Comparison of ENCODE assay signal across 25 mouse cellular contexts in genomic region chr6:97392912-97393311, GRCm38 (mm10).
"Had no signal": no experiment of that assay in that cellular context is flagged by ENCODE, and none has a peak within 500 bp of the region (broad histone marks: within the 10 kb centered on the region; RNA-seq: fewer than 3 reads in every experiment).

No protein-coding gene starts in this region.

- H3K4me3 ChIP-seq: gastrocnemius, adult 2 months; heart, embryonic 10.5 days; heart, embryonic 12.5 days; hindbrain, embryonic 10.5 days; hindbrain, embryonic 12.5 days; intestine, embryonic 15.5 days; left cerebral cortex, adult 2 months; limb, embryonic 13.5 days; limb, embryonic 15.5 days; liver, embryonic 12.5 days had no signal

- DNase-seq: gastrocnemius, adult 2 months; gastrocnemius, postnatal 10 days; gastrocnemius, postnatal 25 days; heart, postnatal 10 days; heart, postnatal 4 days; kidney, adult 18-20 months; kidney, adult 8-10 months; kidney, postnatal 10 days; kidney, postnatal 25 days; kidney, postnatal 4 days; left cerebral cortex, postnatal 4 days had no signal

- H3K27ac ChIP-seq: gastrocnemius, adult 2 months; heart, embryonic 10.5 days; hindbrain, embryonic 10.5 days; hindbrain, embryonic 12.5 days; hindbrain, embryonic 14.5 days; intestine, embryonic 15.5 days; left cerebral cortex, adult 2 months; limb, embryonic 13.5 days; limb, embryonic 15.5 days; liver, embryonic 12.5 days; liver, embryonic 14.5 days had no signal

- H3K36me3 ChIP-seq: heart, embryonic 10.5 days; heart, embryonic 12.5 days; hindbrain, embryonic 10.5 days; hindbrain, embryonic 12.5 days; intestine, embryonic 15.5 days; limb, embryonic 13.5 days; limb, embryonic 15.5 days; liver, embryonic 12.5 days had no signal

- ATAC-seq: hindbrain, embryonic 16.5 days; inflammation-experienced regulatory T-cells, adult 6 months; intestine, embryonic 15.5 days; intestine, postnatal 0 days; liver, embryonic 12.5 days had no signal

- H3K27me3 ChIP-seq: hindbrain, embryonic 12.5 days; intestine, embryonic 15.5 days; limb, embryonic 13.5 days; limb, embryonic 15.5 days; liver, embryonic 12.5 days had no signal

- H3K9me3 ChIP-seq: heart, embryonic 10.5 days; heart, embryonic 12.5 days; hindbrain, embryonic 10.5 days; hindbrain, embryonic 12.5 days; intestine, embryonic 15.5 days; limb, embryonic 13.5 days; limb, embryonic 15.5 days; liver, embryonic 12.5 days had no signal
